Mouse (Mus musculus) thymus, postnatal 36 days (tissue): ENCODE measurements at regions not wholly inside any gene's neighbourhood (a gene's known extent, or its start where the extent isn't known, plus 50 kb on each side); places are given as distances from the start of the nearest gene placed in this dataset.
A peak's percentile ranks its signal among the peaks of the same experiment; 100 is the strongest.
"Not testable (repeated sequence)": the region's sequence is repeated elsewhere in the genome, so short reads cannot be mapped to it uniquely, and the experiment has no call there.

Experiments
- DNase-seq, 2 experiments: peaks; one replicate each; pipeline ENCODE4 v3.0.0; 2022; ENCODE audit warnings: mixed read lengths in 2 of 2

DNA sequence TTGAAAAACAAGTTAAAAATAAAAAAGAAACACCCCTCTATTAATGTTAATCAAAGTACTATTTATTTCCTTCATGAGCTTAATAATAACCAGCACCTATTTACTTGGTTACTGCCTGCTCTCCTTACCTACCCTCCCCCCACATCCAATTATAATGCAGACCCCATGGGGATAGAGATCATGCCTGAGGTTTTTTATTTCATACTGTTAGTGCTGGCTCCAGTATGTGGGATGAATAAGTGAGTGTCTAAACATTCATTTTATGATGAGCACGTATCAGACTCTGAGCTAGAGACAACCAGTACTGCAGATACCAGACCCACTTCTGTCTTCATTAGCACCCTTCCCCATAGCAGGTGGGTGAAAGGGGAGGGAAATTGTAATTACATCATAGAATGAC lies 83.6 kb upstream of the Atp1b1 start:
- no peak for DNase-seq

DNA sequence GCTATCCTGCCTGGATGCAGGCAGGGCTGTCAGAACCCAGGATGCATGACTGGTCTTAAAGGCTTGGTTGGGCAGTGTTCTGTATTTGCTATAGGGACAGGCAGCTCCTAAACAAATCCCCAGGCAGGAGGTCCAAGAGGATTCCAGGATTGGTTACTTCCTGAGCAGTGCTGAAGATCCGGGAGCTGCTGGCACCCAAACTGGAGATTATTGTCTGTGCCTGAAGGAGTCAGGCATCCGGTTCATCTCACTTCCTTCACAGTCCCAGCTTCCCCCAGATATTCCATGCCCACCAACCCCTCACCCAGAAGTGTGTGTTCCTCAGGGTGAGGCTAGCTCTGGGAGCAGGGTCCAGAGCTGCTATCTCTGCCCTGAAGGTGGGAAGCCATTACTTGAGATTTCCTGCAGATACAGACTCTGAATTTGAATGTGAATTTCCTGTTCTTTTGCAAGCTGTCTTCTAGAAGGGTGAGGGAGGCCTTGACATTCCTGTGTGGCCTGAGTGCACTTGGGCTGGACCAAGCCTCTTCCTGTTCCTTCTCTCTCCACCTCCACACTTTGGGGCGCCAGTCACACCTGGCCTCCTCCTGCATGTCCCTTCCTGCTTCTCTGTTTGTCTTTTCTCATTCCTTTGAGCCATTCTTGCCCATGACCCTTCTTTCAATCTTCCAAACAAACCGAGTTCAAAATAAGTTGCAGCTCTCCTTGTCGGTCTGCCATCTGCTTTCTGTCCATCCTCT lies 80.3 kb upstream of the Atp1b1 start:
- DNase-seq: no peak

DNA sequence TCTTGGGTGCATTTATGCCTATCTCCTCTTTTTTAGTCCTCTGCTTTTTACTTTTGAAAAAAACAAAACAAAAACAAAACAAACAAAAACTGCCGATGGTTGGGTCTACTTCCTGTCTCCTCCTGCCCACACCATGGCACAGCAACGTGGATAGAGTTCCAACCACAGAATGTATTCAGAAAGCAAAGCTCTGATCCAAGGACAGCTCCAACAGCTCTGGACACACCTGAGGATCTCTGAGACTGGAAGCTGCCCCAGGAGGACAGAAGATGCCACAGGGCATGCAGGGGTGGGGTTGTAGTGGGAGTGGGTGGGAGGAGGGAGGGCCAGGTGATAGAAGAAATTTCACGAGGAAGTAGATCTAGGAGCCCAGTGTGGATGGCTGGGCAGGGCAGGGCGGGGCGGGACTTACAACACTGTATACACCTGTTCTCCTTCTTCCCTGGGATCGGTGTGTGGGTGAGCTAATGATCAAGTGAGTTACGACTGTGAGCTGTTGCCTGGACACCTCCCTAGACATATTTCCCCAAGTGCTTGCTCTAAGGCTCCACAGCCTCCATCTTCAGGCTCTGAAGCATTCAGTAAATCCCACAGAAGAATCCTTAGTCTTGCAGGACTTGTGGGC lies 79.3 kb upstream of the Atp1b1 start:
- DNase-seq: no peak

DNA sequence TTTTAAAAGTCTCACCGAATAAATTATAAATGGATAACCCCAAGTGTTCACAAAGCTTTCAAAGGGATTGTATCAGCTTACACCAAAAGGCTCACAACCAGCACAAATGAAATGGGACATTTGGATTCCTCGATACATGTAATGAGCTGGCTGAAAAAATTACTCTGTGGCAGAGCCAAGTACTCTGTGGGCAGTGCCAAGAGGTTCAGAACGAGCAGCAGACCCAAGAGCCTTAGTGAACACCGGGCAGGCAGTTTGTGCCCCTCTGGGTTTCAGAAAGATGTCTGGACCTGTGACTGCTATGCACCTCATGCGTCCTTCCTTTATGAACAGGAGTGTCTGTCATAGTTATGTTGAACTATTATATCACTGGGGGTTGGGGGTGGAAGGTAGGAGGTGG lies 74.0 kb upstream of the Atp1b1 start:
- DNase-seq: no peak

DNA sequence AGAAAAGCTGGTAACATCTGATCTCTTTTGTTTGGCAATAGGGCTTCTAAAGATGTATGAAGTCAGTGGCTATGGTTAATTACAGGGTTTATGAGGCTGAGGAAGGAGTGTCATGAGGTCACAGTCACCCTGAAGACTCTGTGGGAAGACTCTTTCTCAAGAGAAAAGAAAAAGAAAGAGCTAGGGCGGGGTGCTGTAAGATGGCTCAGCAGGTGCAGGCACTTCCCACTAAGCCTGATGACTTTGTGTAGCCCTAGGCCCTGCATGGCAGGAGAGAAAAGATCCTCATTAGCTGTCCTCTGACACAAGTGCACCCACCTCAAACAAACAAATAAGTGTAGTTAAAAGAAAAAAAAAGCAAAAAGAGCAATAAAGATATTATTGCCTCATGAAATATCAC lies 73.6 kb upstream of the Atp1b1 start:
- peak; percentile 12 to 22 for DNase-seq

DNA sequence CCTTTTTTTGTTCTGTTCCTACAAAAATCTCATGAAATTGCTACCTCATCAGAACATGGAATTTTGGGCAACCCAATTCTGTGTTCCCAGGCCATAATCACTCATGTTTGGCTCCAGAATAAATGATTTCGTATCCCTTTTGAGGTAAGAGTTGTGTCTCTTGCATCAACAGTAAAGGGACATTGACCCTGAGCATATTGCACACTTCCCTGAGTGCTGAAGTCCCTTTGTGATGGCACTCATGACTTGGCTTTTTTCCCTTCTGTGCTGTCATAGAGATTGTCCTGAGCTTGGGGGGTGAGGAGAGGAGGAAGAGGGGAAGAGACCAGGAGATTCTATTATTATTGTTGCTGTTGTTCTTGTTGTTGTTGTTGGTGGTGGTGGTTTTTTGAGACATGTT lies 68.6 kb upstream of the Atp1b1 start:
- no peak for DNase-seq

DNA sequence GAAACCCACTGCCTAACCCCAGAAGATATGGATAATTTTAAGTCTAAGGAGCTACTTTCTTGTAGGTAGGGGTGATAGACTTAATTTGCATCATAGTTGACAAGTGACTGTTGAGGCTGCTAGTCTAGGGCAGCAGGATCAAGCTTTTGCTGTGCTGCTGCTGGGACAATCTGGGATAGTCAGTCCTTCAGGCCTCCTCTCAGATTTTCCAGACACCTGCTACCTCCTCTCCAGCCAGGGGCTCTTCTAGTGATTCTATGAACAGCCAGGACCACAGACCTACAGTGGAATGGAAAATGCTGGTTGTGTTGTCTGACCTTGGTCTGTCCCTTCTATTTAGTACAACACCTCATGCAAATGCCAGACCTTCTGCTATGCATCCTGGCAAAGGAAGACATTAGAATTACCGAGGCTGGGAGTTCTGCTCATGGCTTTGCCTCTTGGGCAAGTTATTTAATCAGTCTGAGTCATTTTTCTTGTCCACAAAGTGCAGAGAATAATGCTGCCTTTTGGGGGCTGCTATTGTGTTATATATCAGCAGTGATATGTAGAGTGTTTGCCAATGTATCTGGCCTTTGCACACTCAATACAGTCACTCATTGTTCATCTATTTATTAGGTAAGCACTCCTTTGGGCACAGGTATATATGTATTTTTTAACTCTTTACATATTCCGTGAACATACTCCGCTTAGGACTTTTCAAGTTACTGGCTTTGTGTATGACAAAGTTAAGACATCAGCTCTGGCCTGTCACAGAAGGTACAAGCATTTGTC lies 64.4 kb upstream of the Atp1b1 start:
- DNase-seq: no peak

DNA sequence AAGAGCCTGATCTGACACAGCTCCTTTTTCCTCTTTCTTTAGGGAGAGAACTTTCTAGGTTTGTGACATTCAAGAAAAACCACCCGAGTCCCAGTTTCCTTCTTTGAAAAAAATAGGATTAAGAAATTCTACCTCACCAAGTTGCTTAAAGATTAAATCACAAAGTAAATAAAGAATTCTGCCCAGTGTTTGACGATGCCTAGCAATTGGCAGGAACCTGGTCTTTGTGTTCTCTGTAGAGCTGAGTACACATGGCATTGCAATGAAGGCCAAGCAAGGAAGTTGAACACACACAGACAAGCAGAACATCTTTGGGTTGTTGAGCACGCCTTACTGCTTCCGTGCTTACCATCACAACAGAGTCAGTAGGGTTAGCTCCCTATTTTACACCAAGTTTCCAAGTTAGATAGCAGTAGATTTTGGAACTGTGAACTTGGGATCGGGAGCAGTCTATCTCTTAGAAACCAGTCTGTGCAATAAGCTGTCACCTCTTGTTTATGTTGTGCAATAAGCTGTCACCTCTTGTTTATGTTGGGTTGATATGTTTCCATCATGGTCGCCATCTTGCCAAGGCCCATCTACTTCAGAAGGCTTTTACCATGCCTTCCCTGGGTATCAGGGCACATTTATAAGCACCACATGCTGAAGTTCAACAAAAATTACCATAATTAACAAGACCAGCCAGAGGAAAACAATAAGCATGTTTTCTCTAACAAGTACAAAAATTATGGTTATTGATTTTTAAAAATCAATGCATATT lies 63.4 kb upstream of the Atp1b1 start:
- DNase-seq: no peak

DNA sequence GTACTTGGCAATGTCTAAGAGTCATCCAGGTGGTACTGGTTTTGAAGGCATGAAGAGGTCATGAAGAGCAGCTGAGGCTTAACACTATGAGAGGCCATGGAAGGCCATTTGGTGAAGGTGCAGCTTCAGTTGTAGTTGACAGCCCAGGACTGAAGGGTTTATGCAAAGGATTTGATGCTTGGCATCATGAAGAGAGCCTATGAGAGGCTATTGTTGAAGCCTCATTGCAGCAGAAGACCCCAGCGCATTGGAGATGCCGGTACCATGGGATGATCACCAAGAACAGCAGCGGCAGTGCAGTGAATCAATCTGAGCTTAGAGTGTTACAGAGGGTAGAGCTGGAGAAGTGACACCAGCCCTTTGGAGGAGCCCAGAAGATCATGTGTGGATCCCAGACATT lies 60.7 kb upstream of the Atp1b1 start:
- no peak for DNase-seq

DNA sequence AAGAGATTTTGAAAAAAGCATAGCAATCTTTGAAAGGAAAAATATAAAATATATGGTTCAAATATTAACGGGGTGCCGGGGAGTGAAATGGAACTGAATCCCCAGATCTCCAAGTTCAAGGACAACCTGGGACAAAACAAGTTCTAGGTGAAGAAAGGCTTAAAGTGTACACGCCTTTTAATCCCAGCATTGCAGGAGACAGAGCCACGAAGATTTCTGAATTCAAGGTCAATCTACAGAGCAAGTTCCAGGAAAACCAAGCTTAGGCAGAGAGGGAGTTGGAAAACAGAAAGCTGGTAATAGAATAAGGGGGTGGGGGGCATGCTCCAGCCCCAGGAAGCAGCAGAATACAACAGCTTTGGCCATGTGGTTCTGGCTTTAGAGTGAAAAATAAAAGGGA lies 60.2 kb upstream of the Atp1b1 start:
- no peak for DNase-seq

DNA sequence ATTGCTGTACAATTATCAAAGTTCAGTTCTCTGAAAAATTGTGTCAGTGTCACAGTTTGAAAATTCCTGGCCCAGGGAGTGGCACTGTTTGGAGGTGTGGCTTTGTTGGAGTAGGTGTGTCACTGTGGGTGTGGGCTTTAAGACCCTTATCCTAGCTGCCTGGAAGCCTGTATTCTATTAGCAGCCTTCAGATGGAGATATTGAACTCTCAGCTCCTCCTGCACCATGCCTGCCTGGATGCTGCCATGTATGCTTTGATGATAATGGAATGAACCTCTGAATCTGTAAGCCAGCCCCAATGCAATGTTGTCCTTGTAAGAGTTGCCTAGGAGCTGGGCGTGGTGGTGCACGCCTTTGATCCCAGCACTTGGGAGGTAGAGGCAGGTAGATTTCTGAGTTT lies 59.2 kb upstream of the Atp1b1 start:
- not testable (repeated sequence) for DNase-seq

DNA sequence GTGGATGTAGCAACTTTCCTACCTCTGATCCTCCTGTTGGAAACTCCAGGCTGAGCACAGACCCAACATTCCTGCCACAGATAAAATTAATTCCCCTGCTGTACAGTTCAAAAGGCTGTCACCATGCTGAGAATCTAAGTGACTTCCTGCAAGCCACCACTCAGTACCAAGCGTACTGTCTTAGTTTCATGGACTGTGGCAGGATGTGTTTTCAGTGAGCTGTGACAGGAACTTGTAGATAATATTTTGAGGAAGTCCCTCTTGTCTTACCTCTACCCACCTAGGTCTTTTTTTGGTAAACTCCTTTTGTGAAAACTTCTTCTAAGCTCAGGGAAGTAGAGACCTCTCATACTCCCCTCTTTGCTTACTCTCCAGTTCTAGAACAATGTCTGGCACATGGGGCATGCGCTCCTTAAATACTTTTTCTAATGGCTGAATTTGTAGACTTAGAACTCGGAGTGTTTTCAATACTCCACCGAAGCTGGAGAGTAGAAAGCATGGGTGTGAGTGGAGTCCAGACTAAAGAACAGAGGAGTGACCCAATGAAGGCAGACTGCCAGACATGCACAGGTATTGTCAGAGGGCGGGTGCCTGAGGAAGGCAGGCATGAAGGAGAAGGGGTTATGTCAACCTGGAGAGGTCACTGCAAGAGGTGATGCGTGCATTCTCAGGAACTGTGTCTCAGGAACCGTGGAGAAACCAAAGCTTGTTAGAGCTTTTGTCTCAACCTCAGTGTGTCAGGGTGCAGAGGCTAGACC lies 53.7 kb upstream of the Atp1b1 start:
- DNase-seq: no peak

DNA sequence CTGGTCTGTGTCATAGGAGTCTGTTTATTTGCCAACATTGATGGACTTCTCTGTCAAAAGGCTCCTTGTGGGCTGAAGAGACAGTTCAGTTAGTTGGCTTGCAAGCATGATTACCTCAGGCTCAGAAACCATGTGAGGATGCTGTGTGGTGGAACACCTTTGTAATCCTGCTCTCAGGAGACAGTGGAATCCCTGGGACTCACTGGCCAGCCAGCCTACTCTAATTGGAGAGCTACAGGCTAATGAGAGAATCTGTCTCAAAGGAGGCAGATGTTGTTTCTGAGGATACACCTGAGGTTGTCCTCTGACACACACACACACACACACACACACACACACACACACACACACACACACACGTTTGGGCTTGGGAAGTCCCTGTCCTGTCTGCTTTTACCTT lies 51.1 kb upstream of the Atp1b1 start:
- no peak for DNase-seq

DNA sequence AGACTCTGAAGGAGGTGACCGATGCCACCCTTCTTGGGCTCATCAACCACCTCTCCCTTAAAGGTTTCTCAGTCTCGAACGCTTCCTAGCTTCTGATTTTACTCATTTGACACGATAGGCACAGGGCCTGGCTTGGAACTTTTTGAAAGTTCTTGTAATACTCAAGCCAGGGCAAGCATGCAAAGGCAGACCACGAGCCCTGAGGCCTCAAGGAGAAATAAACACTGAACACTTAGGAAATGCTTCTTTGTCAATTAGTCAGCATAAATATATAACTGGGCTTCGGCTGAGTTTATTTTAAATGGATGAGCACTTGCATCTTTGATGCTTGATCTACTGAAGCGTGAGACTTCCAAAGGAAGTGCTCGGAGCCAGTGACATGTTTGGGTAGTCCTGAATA lies 50.4 kb upstream of the Atp1b1 start:
- no peak for DNase-seq

DNA sequence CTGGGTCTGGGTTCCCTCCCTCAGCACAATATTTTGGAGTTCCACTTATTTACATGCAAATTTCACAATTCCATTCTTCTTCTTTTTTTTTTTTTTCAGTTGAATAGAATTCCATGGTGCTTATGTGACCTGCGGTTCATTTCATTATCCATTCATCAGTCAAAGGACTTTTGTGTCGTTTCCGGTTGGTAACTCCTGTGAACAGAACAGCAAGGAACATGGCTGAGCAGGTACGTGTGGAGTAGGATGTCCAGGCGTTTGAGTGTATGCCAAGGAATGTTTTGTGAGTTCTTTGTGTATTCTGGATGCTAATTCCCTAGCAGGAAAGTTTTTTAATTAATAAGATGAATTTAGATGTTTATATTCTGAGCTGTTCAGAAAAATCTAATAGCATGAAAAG lies 50.0 kb upstream of the Atp1b1 start:
- no peak for DNase-seq
